Mouse (Mus musculus) c-Kit-positive CD71-positive TER-119-positive erythroid progenitor cells, embryonic 14.5 days (primary cell): ENCODE results near the gene Stam.
"Not testable (repeated sequence)": the region's sequence is repeated elsewhere in the genome, so short reads cannot be mapped to it uniquely, and the experiment has no call there.

Experiments used
- DNase-seq: peaks from one replicate; pipeline ENCODE4 v3.0.0-alpha.2; 2013; ENCODE audit warnings: low spot score

The Stam gene

GRCm38 (mm10) chr2:14192046-14192445 is 118.1 kb downstream of the Stam start:
- DNase-seq, result no peak

- DNase-seq, result not testable (repeated sequence)
Observed at GRCm38 (mm10) chr2:14198325-14198903, 124.5 kb downstream of the Stam start.
